11 mouse cellular contexts compared by ENCODE assay signal in the genomic region with DNA sequence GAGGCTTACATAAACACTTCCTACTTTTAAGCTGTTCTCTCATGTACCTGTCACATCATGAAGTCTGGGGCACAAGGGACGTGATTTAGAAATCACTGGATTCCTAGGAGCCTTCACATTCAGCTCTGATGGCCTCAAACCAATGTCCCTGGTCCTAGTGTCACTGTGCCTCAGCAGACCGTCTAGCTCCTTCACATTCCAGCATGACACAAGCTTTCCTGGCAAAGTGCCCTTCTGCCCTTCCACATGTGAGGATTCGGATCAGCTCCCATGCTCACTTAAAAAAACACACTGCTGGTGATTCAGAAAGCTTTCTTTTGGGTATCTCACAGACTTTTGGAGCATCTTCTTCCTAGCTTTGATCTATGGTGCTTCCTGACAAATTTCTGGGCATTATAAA.
DNase-seq lines count a peak whose midpoint lies in the region; ATAC-seq and TF ChIP-seq lines count a peak whose summit lies in the region.
"Had no signal": no experiment of that assay in that cellular context is flagged by ENCODE, and none has a peak within 500 bp of the region (broad histone marks: within the 10 kb centered on the region; RNA-seq: fewer than 3 reads in every experiment).

No protein-coding gene starts in this region.

- whole genome bisulfite sequencing in cerebellum, adult 2 months = 30% methylated on average over 3 of the region's 3 CpGs
- 65% methylated on average over 3 of the region's 3 CpGs for WGBS in liver, adult 2 months
- 68% methylated on average over 3 of the region's 3 CpGs for WGBS in liver, postnatal 0 days (ENCODE audit: insufficient replicate concordance)
- 27% methylated on average over 3 of the region's 3 CpGs for WGBS in heart, adult 2 months

- peaks cover 3% of the 10 kb centered on the region; the same call in 1 of the 2 replicates for H3K4me1 ChIP-seq in cerebellum, adult 2 months (ENCODE audit: control insufficient read depth, insufficient read depth, low read length)
- no peaks in the 10 kb centered on the region for H3K4me1 ChIP-seq in liver, adult 2 months (ENCODE audit: control insufficient read depth, insufficient read depth, low read length)
- H3K4me1 ChIP-seq in liver, postnatal 0 days (ENCODE audit: insufficient read depth) = no peaks in the 10 kb centered on the region
- H3K4me1 ChIP-seq in heart, adult 2 months (ENCODE audit: control insufficient read depth, insufficient read depth, low read length) = no peaks in the 10 kb centered on the region
- H3K4me1 ChIP-seq: embryonic facial prominence, embryonic 10.5 days had no signal

- peaks cover 38% of the 10 kb centered on the region for H3K36me3 ChIP-seq in liver, adult 2 months (ENCODE audit: control insufficient read depth, insufficient read depth, low read length)
- H3K36me3 ChIP-seq in liver, postnatal 0 days (replicated peaks; ENCODE audit: insufficient read depth, low read length) = peaks cover 78% of the 10 kb centered on the region
- no peaks in the 10 kb centered on the region for H3K36me3 ChIP-seq in heart, adult 2 months (ENCODE audit: control insufficient read depth, insufficient read depth, low read length)

- H3K4me2 ChIP-seq in liver, postnatal 0 days (ENCODE audit: low read depth, low read length) = no peak overlapping the region
- H3K4me2 ChIP-seq: liver, embryonic 11.5 days had no signal

- H3K27me3 ChIP-seq in cerebellum, adult 2 months (ENCODE audit: control insufficient read depth, insufficient read depth, low read length) = no peaks in the 10 kb centered on the region
- no peaks in the 10 kb centered on the region for H3K27me3 ChIP-seq in liver, adult 2 months (ENCODE audit: control insufficient read depth, insufficient read depth, low read length)
- H3K27me3 ChIP-seq in liver, postnatal 0 days (ENCODE audit: insufficient read depth, low read length) = no peaks in the 10 kb centered on the region
- no peaks in the 10 kb centered on the region for H3K27me3 ChIP-seq in heart, adult 2 months (ENCODE audit: control insufficient read depth, insufficient read depth, low read length)

- peaks cover 2% of the 10 kb centered on the region; the same call in 1 of the 2 replicates for H3K79me2 ChIP-seq in liver, adult 2 months (ENCODE audit: control insufficient read depth, insufficient read depth, low read length)
- no peaks in the 10 kb centered on the region for H3K79me2 ChIP-seq in heart, adult 2 months (replicated peaks; ENCODE audit: control insufficient read depth, insufficient read depth, low read length)

- H3K27ac ChIP-seq in cerebellum, adult 2 months (ENCODE audit: insufficient read depth, low read length) = no peak overlapping the region
- no peak overlapping the region for H3K27ac ChIP-seq in liver, adult 2 months (replicated peaks; ENCODE audit: insufficient read depth, low read depth, low read length)
- no peak overlapping the region for H3K27ac ChIP-seq in liver, postnatal 0 days (ENCODE audit: low read depth)
- no peak overlapping the region for H3K27ac ChIP-seq in heart, adult 2 months
- H3K27ac ChIP-seq: embryonic facial prominence, embryonic 10.5 days had no signal

- no peaks in the 10 kb centered on the region for H3K9me3 ChIP-seq in liver, postnatal 0 days (ENCODE audit: low read length)
- H3K9me3 ChIP-seq: embryonic facial prominence, embryonic 10.5 days had no signal

- TF ChIP-seq POLR2A in cerebellum, adult 2 months (IDR thresholded peaks at IDR 0.05; ENCODE audit: borderline replicate concordance, insufficient read depth, low read length) = no peak
- TF ChIP-seq POLR2A in liver, adult 2 months (IDR thresholded peaks at IDR 0.05; ENCODE audit: extremely low read depth, insufficient read depth, low read length) = no peak
- TF ChIP-seq POLR2A in heart, adult 2 months (IDR thresholded peaks at IDR 0.05; ENCODE audit: insufficient read depth, low read depth, low read length) = no peak

- no peak for TF ChIP-seq CTCF in cerebellum, adult 2 months (IDR thresholded peaks at IDR 0.05; ENCODE audit: borderline replicate concordance, insufficient read depth, low read depth, low read length)
- TF ChIP-seq CTCF in liver, adult 2 months (IDR thresholded peaks at IDR 0.05; ENCODE audit: low read depth, low read length) = no peak
- no peak for TF ChIP-seq CTCF in liver, postnatal 0 days (IDR thresholded peaks at IDR 0.05; ENCODE audit: low read depth)
- TF ChIP-seq CTCF in heart, adult 2 months (IDR thresholded peaks at IDR 0.05) = no peak

- ATAC-seq in liver, postnatal 0 days = no peak
- ATAC-seq: midbrain, embryonic 16.5 days had no signal

- H3K4me3 ChIP-seq in cerebellum, adult 2 months (replicated peaks; ENCODE audit: insufficient read depth, low read depth, low read length) = no peak overlapping the region
- no peak overlapping the region for H3K4me3 ChIP-seq in liver, adult 2 months (ENCODE audit: insufficient read depth, low read depth, low read length)
- H3K4me3 ChIP-seq in liver, postnatal 0 days (ENCODE audit: low read depth, low read length) = no peak overlapping the region
- H3K4me3 ChIP-seq in heart, adult 2 months = no peak overlapping the region
- H3K4me3 ChIP-seq: embryonic facial prominence, embryonic 10.5 days had no signal

- H3K9ac ChIP-seq in liver, adult 2 months (ENCODE audit: low read depth, low read length) = no peak overlapping the region
- H3K9ac ChIP-seq in liver, postnatal 0 days (replicated peaks) = no peak overlapping the region
- H3K9ac ChIP-seq in heart, adult 2 months (ENCODE audit: low read depth, low read length) = no peak overlapping the region

- intact Hi-C loops in heart, adult 2 months (cut with DNase I) = no loop called here

- DNase-seq in cerebellum, adult 2 months = peak; percentile 48 to 56
- DNase-seq in cerebellum, adult 9-11 months = no peak
- peak; percentile 11 for DNase-seq in liver, adult 2 months (ENCODE audit: extremely low read depth, low read depth, low spot score)
- no peak for DNase-seq in liver, postnatal 0 days
- DNase-seq in heart, adult 2 months = peak; percentile 34 to 57
- peak; percentile 49 for DNase-seq in lung, postnatal 14 days
- no peak for DNase-seq in urinary bladder, adult 2 months (ENCODE audit: low spot score)
- no peak for DNase-seq in right cerebral cortex, postnatal 10 days (ENCODE audit: low spot score in 2 of 2)

- TF ChIP-seq EP300 in liver, postnatal 0 days (IDR thresholded peaks at IDR 0.05; ENCODE audit: low read depth) = no peak
- TF ChIP-seq EP300 in heart, adult 2 months (IDR thresholded peaks at IDR 0.05; ENCODE audit: insufficient read depth, low read depth, low read length) = 0 out of 2 replicates have a peak, but pooled peaks have one; percentile 59

Comparison
In these comparisons a context has a peak if more than half of its experiments do, and no peak if none do; other contexts are left out.
1. DNase-seq: peak in cerebellum, adult 2 months (2 of 2), liver, adult 2 months (single experiment), heart, adult 2 months (2 of 2) and lung, postnatal 14 days (single experiment); none in cerebellum, adult 9-11 months (single experiment), liver, postnatal 0 days (single experiment), urinary bladder, adult 2 months (single experiment) and right cerebral cortex, postnatal 10 days (0 of 2).